Mouse (Mus musculus) forebrain, embryonic 12.5 days (tissue): ENCODE results near the gene Zp2. TPM values are rescaled to one million over a fixed set of nuclear protein-coding genes. Genes with fewer than 3 reads are reported as not detected.

Source experiments
- ATAC-seq: fragments of 200-750 bp; cut with Nextera tagmentation; 2 replicates; pipeline ENCODE4 v1.8.0; 2017; ENCODE audit warnings: moderate TSS enrichment; ENCODE audit not compliant: low FRiP score
- H3K27ac ChIP-seq: fragments of 300-500 bp; sonication (generic); 2 replicates; pipeline ENCODE4 v1.5.1; 2016; ENCODE audit warnings: mild to moderate bottlenecking
- H3K27me3 ChIP-seq: fragments of 300-500 bp; sonication (generic); 2 replicates; pipeline ENCODE4 v1.6.1; 2016; ENCODE audit warnings: mild to moderate bottlenecking
- H3K36me3 ChIP-seq: fragments of 300-500 bp; sonication (generic); replicated peaks from 2 replicates; pipeline ENCODE4 v1.6.1; 2016; ENCODE audit warnings: mild to moderate bottlenecking
- H3K4me1 ChIP-seq: fragments of 300-500 bp; sonication (generic); 2 replicates; pipeline ENCODE4 v1.6.1; 2016
- H3K4me2 ChIP-seq: fragments of 300-500 bp; sonication (generic); 2 replicates; pipeline ENCODE4 v1.6.1; 2016; ENCODE audit warnings: mild to moderate bottlenecking, moderate library complexity
- H3K4me3 ChIP-seq: fragments of 300-500 bp; sonication (generic); replicated peaks from 2 replicates; pipeline ENCODE4 v1.5.1; 2016; ENCODE audit warnings: mild to moderate bottlenecking
- H3K9ac ChIP-seq: fragments of 300-500 bp; sonication (generic); 2 replicates; pipeline ENCODE4 v1.6.1; 2016; ENCODE audit warnings: mild to moderate bottlenecking
- H3K9me3 ChIP-seq: fragments of 300-500 bp; sonication (generic); 2 replicates; pipeline ENCODE4 v1.6.1; 2016
- WGBS: fragments of 180-500 bp; shearing (Covaris S2); methylation state at CpG from one replicate; pipeline ENCODE4 v1.1.7; 2016; 5-methylcytosine and 5-hydroxymethylcytosine counted together
- polyA plus RNA-seq: library from polyadenylated mRNA; unstranded; fragments of >200 nt; fragmentation: Nextera tagmentation; extraction: Ambion mirVana; gene quantifications from 2 replicates; pipeline ENCODE4 v1.2.1, GENCODE M21; 2016

Gene Zp2
- not detected in 2 replicates for polyA plus RNA-seq

DNA sequence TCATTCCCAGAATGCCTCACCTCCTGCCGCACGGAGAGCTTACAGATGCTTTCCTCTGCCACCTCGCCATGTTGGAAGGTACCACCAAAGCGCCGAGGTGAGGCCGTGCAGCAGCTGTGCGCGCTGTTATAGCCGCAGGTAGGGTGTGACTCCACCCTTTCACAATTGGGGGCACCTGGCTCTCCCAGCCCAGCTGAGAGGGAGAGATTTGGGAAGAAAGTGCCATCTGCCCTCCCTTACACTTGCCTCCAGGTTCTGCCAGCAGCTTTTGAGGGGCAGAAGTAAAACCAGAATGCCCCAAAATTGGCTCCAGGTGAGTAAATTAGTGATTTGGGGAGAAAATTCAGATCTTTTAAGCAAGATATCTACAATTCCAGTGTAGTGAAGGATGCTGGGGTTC, at the start of gene Zp2:
Zp2 (minus strand) TSS at position 101 of the 400 bp plus-strand sequence.
- no peaks in the 10 kb centered on the region for H3K36me3 ChIP-seq
- peaks cover 18% of the 10 kb centered on the region; the same call in 1 of the 2 replicates for H3K27me3 ChIP-seq
- no peaks in the 10 kb centered on the region for H3K9me3 ChIP-seq
- H3K9ac ChIP-seq, result no peak within 1 kb of the TSS
- H3K4me1 ChIP-seq, result no peaks in the 10 kb centered on the region
- 80% methylated on average over 9 of the region's 9 CpGs for WGBS
- H3K27ac ChIP-seq, result no peak within 1 kb of the TSS
- ATAC-seq, result no peak
- H3K4me2 ChIP-seq, result no peak within 1 kb of the TSS
- no peak within 1 kb of the TSS for H3K4me3 ChIP-seq

DNA sequence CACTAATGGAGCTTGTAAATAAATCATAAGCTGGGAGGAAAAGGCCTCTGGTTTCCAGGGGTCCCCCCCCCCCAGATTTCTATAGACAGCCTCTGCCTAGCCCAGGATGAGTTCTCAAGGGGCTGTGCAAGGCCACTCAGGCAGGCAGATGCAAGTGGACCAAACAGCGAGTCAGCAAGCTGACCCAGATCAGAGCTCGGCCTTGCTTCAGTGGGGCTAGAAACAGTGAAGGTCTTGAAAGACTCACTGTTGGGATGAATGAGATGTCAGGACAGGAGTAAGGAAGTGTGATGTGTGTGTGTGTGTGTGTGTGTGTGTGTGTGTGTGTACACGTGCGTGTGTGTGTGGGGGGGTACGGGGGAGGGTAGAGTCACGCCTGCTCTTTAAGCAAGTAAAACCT, 47.7 kb upstream of the Zp2 start:
- H3K27ac ChIP-seq, result no peak overlapping the region
- 79% methylated on average over 6 of the region's 6 CpGs for WGBS
- H3K4me2 ChIP-seq, result no peak overlapping the region
- no peaks in the 10 kb centered on the region for H3K27me3 ChIP-seq
- no peak overlapping the region for H3K9ac ChIP-seq
- no peaks in the 10 kb centered on the region for H3K9me3 ChIP-seq
- H3K4me1 ChIP-seq, result no peaks in the 10 kb centered on the region
- H3K36me3 ChIP-seq, result no peaks in the 10 kb centered on the region
- no peak for ATAC-seq
- no peak overlapping the region for H3K4me3 ChIP-seq

DNA sequence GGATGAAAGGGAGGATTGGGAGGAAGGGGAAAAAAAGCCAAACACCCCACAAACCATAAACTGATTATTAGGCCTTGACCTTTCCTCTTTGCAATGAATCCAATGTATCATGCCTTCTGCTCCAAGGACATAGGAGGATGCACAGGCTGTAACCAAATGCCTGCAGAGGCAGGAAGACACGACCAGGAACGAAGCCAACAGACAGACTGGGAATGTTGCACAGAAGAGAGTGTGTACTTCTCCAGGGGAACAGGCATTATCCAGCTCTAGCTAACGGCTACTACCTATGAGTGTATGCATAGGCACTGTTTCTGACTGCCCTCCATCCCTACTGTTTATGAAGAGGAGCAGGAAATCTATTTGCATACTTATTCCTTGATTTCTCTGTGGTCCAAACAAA, 47.1 kb upstream of the Zp2 start:
- H3K27me3 ChIP-seq, result no peaks in the 10 kb centered on the region
- 71% methylated on average over 3 of the region's 3 CpGs for WGBS
- H3K9ac ChIP-seq, result no peak overlapping the region
- no peak overlapping the region for H3K4me3 ChIP-seq
- ATAC-seq, result no peak
- H3K36me3 ChIP-seq, result no peaks in the 10 kb centered on the region
- H3K27ac ChIP-seq, result no peak overlapping the region
- H3K4me2 ChIP-seq, result no peak overlapping the region
- H3K9me3 ChIP-seq, result no peaks in the 10 kb centered on the region
- no peaks in the 10 kb centered on the region for H3K4me1 ChIP-seq

DNA sequence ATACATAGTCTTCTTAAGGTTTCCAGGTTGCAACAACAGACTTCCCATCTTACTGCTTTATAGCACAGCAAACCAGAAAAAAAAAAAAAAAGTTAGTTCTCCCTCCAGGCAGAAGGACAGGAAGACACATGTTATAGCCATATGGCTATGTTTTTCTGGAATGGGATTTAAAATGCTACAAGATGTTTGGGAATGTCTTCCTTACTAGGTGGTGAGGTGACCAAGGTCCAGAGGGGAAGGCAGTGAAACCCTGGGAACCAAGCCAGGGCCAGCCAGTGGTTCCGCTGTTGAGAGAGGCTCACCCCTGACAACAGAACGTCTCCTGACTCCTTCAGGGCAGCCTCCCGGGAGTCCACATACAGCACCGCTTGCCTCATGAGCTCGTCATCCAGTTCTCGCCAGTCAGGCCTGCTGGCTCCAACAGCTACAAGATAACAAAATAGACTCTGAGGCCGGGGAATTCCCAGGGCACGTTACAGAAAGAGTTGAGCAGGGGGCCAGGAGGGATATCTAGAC, 45.1 kb upstream of the Zp2 start:
- H3K9ac ChIP-seq, result no peak overlapping the region
- no peaks in the 10 kb centered on the region for H3K36me3 ChIP-seq
- H3K4me1 ChIP-seq, result no peaks in the 10 kb centered on the region
- H3K4me3 ChIP-seq, result no peak overlapping the region
- ATAC-seq, result no peak
- H3K9me3 ChIP-seq, result no peaks in the 10 kb centered on the region
- 76% methylated on average over 8 of the region's 8 CpGs for WGBS
- no peak overlapping the region for H3K4me2 ChIP-seq
- no peak overlapping the region for H3K27ac ChIP-seq
- H3K27me3 ChIP-seq, result no peaks in the 10 kb centered on the region

DNA sequence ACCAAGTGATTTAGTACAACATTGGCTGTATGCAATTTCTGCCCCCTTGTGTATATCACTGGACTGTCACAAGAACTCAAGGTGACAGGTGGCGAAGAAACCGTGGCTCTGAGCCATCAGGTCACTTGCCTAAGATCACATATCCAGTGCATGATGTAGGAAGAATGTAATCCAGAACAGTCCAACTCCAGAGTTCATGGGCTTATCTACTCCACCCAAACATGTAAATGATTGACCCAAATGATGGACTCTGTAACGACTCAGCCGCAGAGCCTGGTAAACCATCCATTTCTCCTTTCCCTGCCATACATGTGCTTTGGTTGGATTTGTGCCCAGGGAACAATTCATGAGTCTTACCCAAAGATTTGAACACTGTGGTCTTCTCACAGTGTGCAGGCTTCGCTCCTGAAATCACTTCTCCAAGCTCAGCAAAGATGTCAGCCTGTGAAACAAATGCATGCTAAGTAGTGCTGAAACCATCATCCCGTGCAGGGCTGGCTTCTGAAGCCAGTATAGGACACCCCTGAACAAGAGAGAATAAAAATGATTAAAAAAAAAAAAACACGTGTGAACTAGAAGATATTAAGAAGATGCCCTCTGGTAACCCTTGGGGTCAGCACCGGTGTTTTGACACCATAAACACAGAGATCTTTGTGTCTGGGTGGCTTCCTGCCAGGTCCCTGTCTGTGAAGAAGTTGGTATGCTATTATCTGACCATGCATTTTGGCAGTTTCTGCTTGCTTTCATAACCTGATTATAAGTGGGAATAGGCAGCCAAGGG, 44.5 kb upstream of the Zp2 start:
- no peak overlapping the region for H3K27ac ChIP-seq
- H3K9ac ChIP-seq, result no peak overlapping the region
- ATAC-seq, result no peak
- no peak overlapping the region for H3K4me3 ChIP-seq
- no peaks in the 10 kb centered on the region for H3K27me3 ChIP-seq
- no peaks in the 10 kb centered on the region for H3K4me1 ChIP-seq
- no peaks in the 10 kb centered on the region for H3K36me3 ChIP-seq
- no peaks in the 10 kb centered on the region for H3K9me3 ChIP-seq
- 84% methylated on average over 8 of the region's 8 CpGs for WGBS
- no peak overlapping the region for H3K4me2 ChIP-seq

DNA sequence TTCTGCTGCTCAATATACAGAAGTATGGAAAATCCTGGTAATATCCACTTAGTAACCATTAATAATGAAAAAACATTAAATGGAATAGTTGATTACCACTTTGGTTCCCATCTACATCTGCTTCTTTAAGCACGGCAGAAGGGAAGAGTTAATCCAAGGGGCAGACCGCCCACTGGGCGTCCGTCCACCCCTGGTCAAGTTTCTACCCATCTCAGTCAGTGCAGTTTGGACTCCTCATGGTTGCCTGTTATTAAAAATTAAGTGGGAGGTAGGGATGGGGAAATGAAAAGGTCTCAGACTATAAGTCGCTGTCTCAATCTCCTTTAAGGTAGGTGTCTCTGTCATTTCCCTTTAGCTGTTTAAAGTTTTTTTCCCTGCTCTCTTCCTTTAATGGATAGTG, 43.9 kb upstream of the Zp2 start:
- 89% methylated on average over 5 of the region's 5 CpGs for whole genome bisulfite sequencing
- Histone ChIP-seq H3K9ac (no peak overlapping the region), H3K36me3 (no peaks in the 10 kb centered on the region), H3K27me3 (no peaks in the 10 kb centered on the region), H3K4me3 (no peak overlapping the region), H3K4me2 (no peak overlapping the region), H3K4me1 (no peaks in the 10 kb centered on the region), H3K27ac (no peak overlapping the region), H3K9me3 (no peaks in the 10 kb centered on the region)
- ATAC-seq, result no peak

DNA sequence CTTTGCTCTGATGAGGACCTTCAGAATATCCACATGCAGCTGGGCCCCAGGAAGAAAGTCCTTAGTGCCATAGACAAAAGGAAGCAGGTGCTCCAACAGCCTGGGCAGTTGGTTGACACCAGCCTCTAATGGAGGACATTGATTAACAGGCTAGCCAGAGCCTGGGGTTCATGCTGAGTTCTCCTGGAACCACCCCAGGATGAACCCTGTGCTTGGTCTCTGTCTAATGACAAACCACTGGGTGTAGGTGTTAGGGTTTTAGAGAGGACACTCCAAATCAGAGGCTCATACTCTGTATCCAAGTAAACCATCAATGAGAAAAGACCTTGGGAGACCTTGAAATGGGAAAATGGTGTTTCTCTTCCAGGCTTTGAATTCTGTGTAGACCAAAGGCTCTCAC, 37.8 kb upstream of the Zp2 start:
- Histone ChIP-seq H3K36me3 (no peaks in the 10 kb centered on the region), H3K4me3 (no peak overlapping the region), H3K9ac (no peak overlapping the region), H3K4me1 (no peaks in the 10 kb centered on the region), H3K9me3 (no peaks in the 10 kb centered on the region), H3K4me2 (no peak overlapping the region), H3K27ac (no peak overlapping the region), H3K27me3 (no peaks in the 10 kb centered on the region)
- ATAC-seq, result no peak

DNA sequence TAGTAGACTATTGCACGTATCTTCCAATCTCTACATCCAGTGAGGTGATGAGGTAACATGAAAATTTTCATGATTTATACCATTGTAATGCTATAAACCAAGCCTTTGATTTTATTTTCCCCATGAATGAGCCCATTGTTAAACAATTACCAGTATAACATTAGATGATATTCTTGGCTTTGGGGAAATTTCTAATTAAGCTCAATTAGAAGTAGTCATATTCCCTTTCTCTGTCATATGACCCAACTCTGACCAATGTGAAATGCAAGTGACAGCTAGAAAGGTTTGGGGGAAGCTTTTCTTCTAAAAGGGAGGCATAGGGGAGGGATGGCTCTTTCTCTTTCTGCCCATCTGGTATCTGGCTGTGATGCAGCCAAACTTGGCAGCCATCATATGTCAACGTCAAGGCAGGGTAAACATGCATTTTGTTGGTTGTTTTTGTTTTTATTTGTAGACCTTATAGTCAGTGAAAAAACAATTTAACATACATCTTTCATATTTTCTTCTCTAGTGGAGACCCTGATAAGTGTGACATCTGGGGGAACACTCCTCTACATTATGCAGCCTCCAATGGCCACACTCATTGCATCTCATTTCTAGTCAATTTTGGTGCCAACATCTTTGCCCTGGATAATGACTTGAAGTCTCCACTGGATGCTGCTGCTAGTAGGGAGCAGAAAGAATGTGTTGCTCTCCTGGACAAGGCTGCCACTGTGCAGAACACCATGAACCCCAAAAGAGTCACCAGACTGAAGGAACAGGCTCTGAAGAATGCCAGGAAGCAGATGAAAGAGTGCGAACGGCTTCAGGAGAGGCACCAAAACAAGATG, 36.5 kb upstream of the Zp2 start:
- 92% methylated on average over 4 of the region's 4 CpGs for WGBS
- no peak overlapping the region for H3K4me2 ChIP-seq
- no peak for ATAC-seq
- H3K4me1 ChIP-seq, result no peaks in the 10 kb centered on the region
- H3K27ac ChIP-seq, result no peak overlapping the region
- H3K9ac ChIP-seq, result no peak overlapping the region
- no peaks in the 10 kb centered on the region for H3K27me3 ChIP-seq
- no peaks in the 10 kb centered on the region for H3K9me3 ChIP-seq
- H3K4me3 ChIP-seq, result no peak overlapping the region
- no peaks in the 10 kb centered on the region for H3K36me3 ChIP-seq

DNA sequence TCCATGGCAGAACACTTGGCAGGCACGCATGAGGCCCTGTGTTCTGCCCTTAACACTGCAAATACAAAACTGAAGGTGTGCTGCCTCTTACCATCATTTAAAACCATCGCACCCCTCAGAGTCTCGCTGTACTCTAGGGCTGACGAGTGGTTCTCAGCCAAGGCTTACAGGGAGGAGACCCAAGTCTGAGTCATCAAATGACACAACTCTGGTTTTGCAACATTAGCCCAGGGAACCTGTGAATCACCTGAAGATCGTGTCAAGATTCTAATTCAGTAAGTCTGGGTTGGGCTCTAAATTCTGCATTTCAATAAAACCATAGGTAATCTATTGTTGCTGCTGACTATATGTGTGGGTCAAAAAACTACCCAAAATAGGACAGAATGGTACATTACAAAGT, 35.5 kb upstream of the Zp2 start:
- no peak overlapping the region for H3K27ac ChIP-seq
- H3K4me2 ChIP-seq, result no peak overlapping the region
- H3K9ac ChIP-seq, result no peak overlapping the region
- H3K4me3 ChIP-seq, result no peak overlapping the region
- H3K36me3 ChIP-seq, result no peaks in the 10 kb centered on the region
- H3K4me1 ChIP-seq, result no peaks in the 10 kb centered on the region
- ATAC-seq, result no peak
- WGBS, result 91% methylated on average over 5 of the region's 5 CpGs
- H3K9me3 ChIP-seq, result no peaks in the 10 kb centered on the region
- H3K27me3 ChIP-seq, result no peaks in the 10 kb centered on the region

DNA sequence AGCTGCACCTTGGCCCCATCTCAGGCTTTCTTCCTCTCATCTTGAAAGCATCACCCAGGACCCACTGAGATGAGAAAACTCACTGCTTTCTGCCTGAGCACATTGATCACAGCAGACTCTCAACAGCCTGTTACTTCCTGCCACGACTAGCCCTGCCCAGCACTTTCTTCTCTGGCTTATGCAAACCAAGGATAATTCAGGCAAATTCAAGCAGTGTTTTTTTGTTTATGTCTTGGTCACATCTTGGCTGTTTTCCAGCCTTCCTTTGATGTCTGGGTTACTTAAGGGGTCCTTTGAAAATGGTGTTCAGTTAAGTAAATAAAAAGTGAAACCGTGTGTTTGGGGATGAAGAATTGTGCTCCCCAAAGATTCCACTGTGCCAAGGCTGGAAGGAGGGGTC, 33.8 kb upstream of the Zp2 start:
- no peaks in the 10 kb centered on the region for H3K4me1 ChIP-seq
- no peak for ATAC-seq
- no peaks in the 10 kb centered on the region for H3K9me3 ChIP-seq
- no peaks in the 10 kb centered on the region for H3K27me3 ChIP-seq
- no peaks in the 10 kb centered on the region for H3K36me3 ChIP-seq
- no peak overlapping the region for H3K4me3 ChIP-seq
- no peak overlapping the region for H3K9ac ChIP-seq
- H3K27ac ChIP-seq, result no peak overlapping the region
- WGBS, result 32% methylated on average over 2 of the region's 2 CpGs
- H3K4me2 ChIP-seq, result no peak overlapping the region

DNA sequence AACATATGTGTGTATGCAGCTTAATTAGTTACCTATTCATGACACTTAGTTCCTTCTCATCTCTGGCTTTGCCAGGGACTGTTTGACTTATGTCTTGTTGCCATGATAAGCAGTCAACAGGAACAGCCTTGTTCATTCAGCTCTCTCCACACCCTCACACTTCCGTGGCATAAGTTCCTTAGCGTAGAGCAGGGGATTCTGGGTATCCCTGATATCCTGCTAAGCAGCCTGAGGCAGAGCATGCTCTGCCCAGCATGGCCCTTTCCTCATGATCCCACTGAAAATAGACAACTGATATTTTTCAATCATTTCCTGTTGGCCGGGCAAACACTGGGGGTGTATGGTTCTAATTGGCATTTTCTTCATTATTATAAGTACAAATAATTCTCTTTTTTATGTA, 32.5 kb upstream of the Zp2 start:
- Histone ChIP-seq H3K27me3 (0 out of 2 replicates have a peak, but pooled peaks cover 2% of the 10 kb centered on the region), H3K4me3 (no peak overlapping the region), H3K4me1 (no peaks in the 10 kb centered on the region), H3K27ac (no peak overlapping the region), H3K36me3 (no peaks in the 10 kb centered on the region), H3K9me3 (no peaks in the 10 kb centered on the region), H3K9ac (no peak overlapping the region), H3K4me2 (no peak overlapping the region)
- no peak for ATAC-seq
- 81% methylated on average over 3 of the region's 3 CpGs for WGBS

DNA sequence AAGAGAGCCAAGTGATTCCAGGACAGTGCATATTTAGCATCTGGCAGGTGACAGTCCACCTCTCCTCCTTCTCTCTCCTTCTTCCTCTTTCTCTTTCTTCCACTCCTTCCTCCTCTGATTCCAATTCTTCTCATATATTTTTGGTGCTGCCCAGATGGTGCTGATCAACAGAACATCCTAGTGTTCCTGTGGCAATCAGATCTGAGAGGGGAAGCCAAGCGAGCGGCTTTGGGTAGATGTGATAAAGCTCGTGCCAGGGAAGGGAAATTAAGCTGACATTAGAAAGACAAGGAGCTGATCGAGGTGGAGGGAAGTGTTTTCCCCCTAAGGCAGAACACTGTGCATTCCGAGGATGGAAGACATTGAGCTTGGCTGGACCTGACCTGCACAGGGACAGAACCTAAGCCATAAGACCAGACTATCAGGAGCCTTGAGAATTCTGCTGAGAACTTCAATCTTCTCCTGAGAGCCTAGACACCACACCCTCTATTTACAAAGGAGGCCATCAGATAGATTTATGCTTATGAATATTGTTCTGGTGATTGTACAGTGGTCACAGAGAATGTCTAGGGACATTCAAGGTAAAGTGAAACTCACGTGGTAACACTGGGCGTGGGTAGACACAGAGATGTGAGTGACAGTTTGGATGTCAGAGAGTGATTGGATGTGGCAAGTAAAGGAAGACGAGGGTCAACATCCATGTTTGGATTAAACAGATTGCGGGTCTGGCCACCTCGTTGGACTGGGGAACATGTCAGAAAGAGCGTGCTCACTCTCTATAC, 29.8 kb upstream of the Zp2 start:
- Histone ChIP-seq H3K27me3 (0 out of 2 replicates have a peak, but pooled peaks cover 8% of the 10 kb centered on the region), H3K4me1 (no peaks in the 10 kb centered on the region), H3K4me3 (no peak overlapping the region), H3K9ac (no peak overlapping the region), H3K36me3 (no peaks in the 10 kb centered on the region), H3K27ac (no peak overlapping the region), H3K4me2 (no peak overlapping the region), H3K9me3 (no peaks in the 10 kb centered on the region)
- 88% methylated on average over 11 of the region's 11 CpGs for WGBS
- no peak for ATAC-seq
